8 mouse cellular contexts compared by ENCODE assay signal in genomic region chr9:106787979-106788811, GRCm38 (mm10). TPM values are rescaled to one million over a fixed set of nuclear protein-coding genes. Genes with fewer than 3 reads are reported as not detected.
DNase-seq lines count a peak whose midpoint lies in the region; ATAC-seq lines count a peak whose summit lies in the region.

No protein-coding gene starts in this region.

- H3K4me3 ChIP-seq in heart, embryonic 10.5 days: peak overlapping the region; percentile 100
- peak overlapping the region; percentile 98 for H3K4me3 ChIP-seq in limb, embryonic 10.5 days
- peak overlapping the region; percentile 69 for H3K4me3 ChIP-seq in midbrain, embryonic 15.5 days

- peak; percentile 27 for ATAC-seq in midbrain, embryonic 15.5 days (replicated peaks)

- 7% methylated on average over 23 of the region's 23 CpGs for WGBS in heart, embryonic 10.5 days
- WGBS in limb, embryonic 10.5 days: 8% methylated on average over 23 of the region's 23 CpGs
- WGBS in midbrain, embryonic 15.5 days: 8% methylated on average over 23 of the region's 23 CpGs

- peak overlapping the region; percentile 97 for H3K27ac ChIP-seq in heart, embryonic 10.5 days
- H3K27ac ChIP-seq in limb, embryonic 10.5 days: peak overlapping the region; percentile 98
- peak overlapping the region; percentile 84 for H3K27ac ChIP-seq in midbrain, embryonic 15.5 days

- H3K27me3 ChIP-seq in heart, embryonic 10.5 days (ENCODE audit: insufficient read depth, poor library complexity, severe bottlenecking): no peaks in the 10 kb centered on the region
- H3K27me3 ChIP-seq in limb, embryonic 10.5 days (ENCODE audit: low read depth, poor library complexity, severe bottlenecking): no peaks in the 10 kb centered on the region
- no peaks in the 10 kb centered on the region for H3K27me3 ChIP-seq in midbrain, embryonic 15.5 days (replicated peaks)

- peak overlapping the region; percentile 81 for H3K4me2 ChIP-seq in midbrain, embryonic 15.5 days

- intact Hi-C loops in heart, postnatal 25 days (cut with DNase I): loop anchor here (2.0 kb wide), 1 partner anchor 33 kb away; the partner anchor contains the start of gene Dcaf1

- peaks cover 9% of the 10 kb centered on the region for H3K4me1 ChIP-seq in heart, embryonic 10.5 days
- H3K4me1 ChIP-seq in limb, embryonic 10.5 days: peaks cover 13% of the 10 kb centered on the region
- H3K4me1 ChIP-seq in midbrain, embryonic 15.5 days: peaks cover 30% of the 10 kb centered on the region

- peak overlapping the region; percentile 84 for H3K9ac ChIP-seq in midbrain, embryonic 15.5 days

- DNase-seq in heart, adult 11 months: peak; percentile 84
- DNase-seq in heart, postnatal 25 days (ENCODE audit: low spot score): no peak
- peak; percentile 11 to 32 for DNase-seq in B cell, adult 2 months
- peak; percentile 44 for DNase-seq in brain, adult 2 months (ENCODE audit: low read depth, low spot score)
- DNase-seq in heart, embryonic 10.5 days (ENCODE audit: low spot score): no peak
- DNase-seq in limb, embryonic 10.5 days (ENCODE audit: low spot score): peak; percentile 59
- DNase-seq in testis, postnatal 14 days (ENCODE audit: low spot score): no peak

- H3K9me3 ChIP-seq in heart, embryonic 10.5 days: no peaks in the 10 kb centered on the region
- H3K9me3 ChIP-seq in limb, embryonic 10.5 days (replicated peaks): no peaks in the 10 kb centered on the region
- H3K9me3 ChIP-seq in midbrain, embryonic 15.5 days: no peaks in the 10 kb centered on the region

- no peaks in the 10 kb centered on the region for H3K36me3 ChIP-seq in heart, embryonic 10.5 days
- H3K36me3 ChIP-seq in limb, embryonic 10.5 days: no peaks in the 10 kb centered on the region
- no peaks in the 10 kb centered on the region for H3K36me3 ChIP-seq in midbrain, embryonic 15.5 days (replicated peaks)

RNA-seq across cellular contexts. Expression of gene Rad54l2, which starts 0.8 kb away (rescaled TPM):
- total RNA-seq in heart, postnatal 25 days (2021): 1 to 10 TPM; 9.0 to 9.6 TPM
- 5.7 and 6.4 TPM in 2 replicates for polyA plus RNA-seq in heart, embryonic 10.5 days (2016; fragmentation: Nextera tagmentation; extraction: Ambion mirVana)
- polyA plus RNA-seq in limb, embryonic 10.5 days (2016; fragmentation: Nextera tagmentation; extraction: Ambion mirVana): 11.0 and 12.6 TPM in 2 replicates
- polyA plus RNA-seq in midbrain, embryonic 15.5 days (2015; fragmentation: Nextera tagmentation; extraction: Ambion mirVana): 8.1 and 9.0 TPM in 2 replicates

RNA-seq across cellular contexts. Expression of gene Dcaf1, which starts 33.5 kb away (rescaled TPM):
- total RNA-seq in heart, postnatal 25 days (2021): 10 to 100 TPM; 23.3 to 29.6 TPM
- 25.7 and 28.1 TPM in 2 replicates for polyA plus RNA-seq in heart, embryonic 10.5 days (2016; fragmentation: Nextera tagmentation; extraction: Ambion mirVana)
- 29.4 and 34.1 TPM in 2 replicates for polyA plus RNA-seq in limb, embryonic 10.5 days (2016; fragmentation: Nextera tagmentation; extraction: Ambion mirVana)
- polyA plus RNA-seq in midbrain, embryonic 15.5 days (2015; fragmentation: Nextera tagmentation; extraction: Ambion mirVana): 20.2 and 20.9 TPM in 2 replicates

Comparison
In these comparisons a context has a peak if more than half of its experiments do, and no peak if none do; other contexts are left out.
1. DNase-seq: peak in heart, adult 11 months (single experiment), B cell, adult 2 months (2 of 2), brain, adult 2 months (single experiment) and limb, embryonic 10.5 days (single experiment); none in heart, postnatal 25 days (single experiment), heart, embryonic 10.5 days (single experiment) and testis, postnatal 14 days (single experiment).
2. Peak in every context shown above with its lines, with median percentiles within 50 percentile points of each other: H3K27ac ChIP-seq and H3K4me3 ChIP-seq.